Mouse (Mus musculus): Measurements from ENCODE around the gene Smim1.

DNA sequence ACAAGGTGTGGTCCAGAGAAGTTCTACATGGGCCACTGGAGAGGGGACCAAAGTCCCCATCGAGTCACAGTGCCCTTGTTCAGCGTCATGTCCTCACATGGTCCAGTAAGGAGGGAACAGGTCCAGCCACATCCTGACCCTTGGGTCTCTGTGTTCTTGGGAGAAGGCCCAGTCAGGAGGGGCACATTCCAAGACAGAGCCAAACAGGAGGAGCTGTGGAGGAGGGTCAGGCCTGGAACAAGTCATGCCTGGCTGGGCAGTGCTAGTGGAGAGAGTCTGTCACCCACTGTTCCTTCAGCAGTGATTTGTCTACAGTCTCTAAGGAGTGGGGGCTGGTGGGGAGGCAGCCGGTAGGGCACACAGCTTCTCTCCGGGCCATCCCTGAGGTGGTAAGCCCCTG is 3.6 kb downstream of the Smim1 start:
- TF ChIP-seq POLR2A (IDR thresholded peaks at IDR 0.05; ENCODE audit: control insufficient read depth, extremely low read depth, insufficient read depth, low read length, poor library complexity) (no peak), CTCF (IDR thresholded peaks at IDR 0.05; ENCODE audit: borderline replicate concordance, control insufficient read depth, extremely low read depth, insufficient read depth, low read length, poor library complexity) (no peak)
